Mouse (Mus musculus) frontal cortex, postnatal 14 days (tissue): ENCODE data around the gene Slc25a22.

Experiments used
- DNase-seq, 2 experiments: peaks; one replicate each; pipeline ENCODE4 v3.0.0; 2022; ENCODE audit warnings: low spot score in 2 of 2

Slc25a22 gene

DNA sequence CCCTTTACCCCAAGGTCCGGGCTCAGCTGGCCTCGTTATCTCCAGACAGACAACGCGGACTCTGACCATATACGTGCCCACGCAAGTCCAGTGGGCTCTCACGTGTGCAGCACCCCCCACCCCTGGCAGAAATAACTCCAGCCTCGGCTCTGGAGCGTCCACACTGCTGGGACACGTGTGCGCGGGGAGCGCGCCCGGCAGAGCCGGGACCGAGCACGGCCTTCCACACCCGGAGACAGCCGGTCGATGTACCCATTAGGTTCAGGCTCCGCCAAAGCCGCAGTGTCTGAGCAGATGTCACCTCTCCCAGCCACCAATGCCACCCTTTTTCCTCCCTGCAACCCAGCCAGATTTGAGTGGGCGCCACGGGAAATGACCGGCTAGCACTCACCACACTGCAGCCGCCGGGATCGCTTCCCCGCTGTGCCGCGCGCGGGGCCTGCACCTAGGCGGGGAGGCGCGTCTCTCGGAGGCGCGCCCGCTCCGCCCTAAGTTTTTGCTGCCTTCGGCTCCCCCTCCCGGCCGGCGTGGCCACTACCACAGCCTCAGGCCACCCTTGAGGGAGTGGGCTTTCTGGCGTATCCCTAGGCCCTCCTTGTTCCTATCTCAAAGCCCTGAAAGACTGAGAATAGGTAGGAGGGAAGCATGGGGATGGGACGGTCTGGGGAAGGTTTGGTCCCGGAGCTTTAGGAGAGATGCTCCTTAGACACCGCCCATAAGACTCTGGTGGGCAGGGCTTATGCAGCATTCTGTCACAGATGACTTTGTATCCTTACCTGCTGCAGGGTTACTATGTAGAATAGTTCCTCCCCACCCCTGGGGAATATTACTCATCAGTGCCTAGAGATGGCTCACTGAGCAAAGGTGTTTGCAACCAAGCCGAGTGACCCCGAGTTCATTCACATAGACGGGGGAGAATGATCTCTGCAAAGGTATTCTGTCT, at the start of gene Slc25a22:
TSS of gene Slc25a22 (minus strand) at position 715 of the 943 bp plus-strand sequence.
- peak; percentile 65 to 77 for DNase-seq

DNA sequence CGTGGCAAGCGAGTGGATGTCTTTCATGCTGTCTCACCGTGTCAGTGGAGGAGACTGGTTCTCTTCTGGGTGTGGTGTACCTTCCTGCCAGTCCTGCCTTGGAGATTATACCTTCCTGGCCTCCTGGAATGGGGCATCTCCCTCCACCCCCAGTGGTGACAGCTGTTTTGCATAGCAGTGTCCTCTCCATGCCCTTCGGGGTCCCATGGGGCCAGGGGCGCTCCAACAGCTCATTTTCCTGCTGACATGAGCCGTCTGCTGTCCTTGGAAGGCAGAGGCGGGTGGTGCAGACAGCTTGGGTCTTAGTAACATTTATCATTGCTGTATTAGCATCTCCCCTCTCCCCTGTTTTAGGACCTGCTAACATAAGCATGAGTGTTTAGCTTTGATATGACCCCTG, 49.4 kb upstream of the Slc25a22 start:
- DNase-seq: no peak

DNA sequence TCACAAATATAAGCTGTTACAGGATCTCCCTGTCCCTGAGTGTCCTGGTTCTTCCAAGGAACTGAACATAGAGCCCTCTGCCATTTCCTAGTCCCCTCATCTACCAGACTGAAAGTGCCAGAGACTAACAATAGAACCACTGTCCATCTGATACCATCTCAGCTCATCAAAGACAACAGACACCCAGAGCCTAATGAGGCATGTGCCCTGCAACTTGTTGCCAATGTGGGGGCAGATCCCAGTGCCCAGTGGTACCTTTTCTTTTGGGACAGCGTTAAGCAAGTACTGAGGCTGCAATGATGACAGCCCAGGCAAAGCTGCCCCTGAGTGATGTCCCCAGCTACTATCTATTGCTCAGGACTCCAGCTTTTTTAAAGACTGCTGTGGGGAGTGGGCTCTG, 48.5 kb upstream of the Slc25a22 start:
- DNase-seq: no peak

DNA sequence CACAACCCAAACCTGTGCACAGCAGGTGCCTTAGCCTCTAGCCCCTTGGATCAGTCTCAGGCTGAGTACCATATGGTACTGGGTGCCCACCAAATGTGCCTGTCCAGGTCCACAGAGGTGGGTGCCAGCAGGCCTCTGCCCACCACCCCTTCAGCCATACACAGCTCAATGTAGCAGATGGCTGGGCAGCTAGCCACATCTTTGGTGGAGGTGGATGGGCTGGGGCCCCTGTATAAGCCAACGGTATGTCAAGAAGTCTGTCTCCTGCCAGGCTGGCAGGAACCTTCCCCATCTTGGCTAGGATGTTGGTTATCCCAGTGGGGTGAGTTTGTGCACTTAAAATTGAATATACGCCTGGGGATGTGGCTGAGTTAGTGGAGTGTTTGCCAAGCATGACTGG, 47.9 kb upstream of the Slc25a22 start:
- DNase-seq: no peak

DNA sequence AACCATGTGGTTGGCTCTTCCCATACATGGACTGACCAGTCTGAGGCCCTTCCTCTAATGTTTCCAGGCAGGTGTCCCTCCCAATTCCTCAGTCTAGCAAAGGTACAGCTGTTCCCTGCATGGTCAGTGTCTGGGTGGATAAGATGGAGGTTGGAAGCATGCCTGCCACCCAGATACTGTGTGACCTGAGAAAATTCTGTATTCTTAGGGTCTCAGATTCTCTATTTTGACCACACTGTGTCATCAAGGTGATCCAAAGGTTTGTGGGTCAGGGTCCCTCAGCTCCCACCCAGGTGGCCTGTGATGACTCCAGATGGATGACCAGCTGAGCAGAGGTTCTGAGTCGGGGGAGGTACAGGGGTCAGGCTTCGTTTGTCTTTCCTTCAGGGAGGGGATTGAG, 47.5 kb upstream of the Slc25a22 start:
- DNase-seq: no peak

DNA sequence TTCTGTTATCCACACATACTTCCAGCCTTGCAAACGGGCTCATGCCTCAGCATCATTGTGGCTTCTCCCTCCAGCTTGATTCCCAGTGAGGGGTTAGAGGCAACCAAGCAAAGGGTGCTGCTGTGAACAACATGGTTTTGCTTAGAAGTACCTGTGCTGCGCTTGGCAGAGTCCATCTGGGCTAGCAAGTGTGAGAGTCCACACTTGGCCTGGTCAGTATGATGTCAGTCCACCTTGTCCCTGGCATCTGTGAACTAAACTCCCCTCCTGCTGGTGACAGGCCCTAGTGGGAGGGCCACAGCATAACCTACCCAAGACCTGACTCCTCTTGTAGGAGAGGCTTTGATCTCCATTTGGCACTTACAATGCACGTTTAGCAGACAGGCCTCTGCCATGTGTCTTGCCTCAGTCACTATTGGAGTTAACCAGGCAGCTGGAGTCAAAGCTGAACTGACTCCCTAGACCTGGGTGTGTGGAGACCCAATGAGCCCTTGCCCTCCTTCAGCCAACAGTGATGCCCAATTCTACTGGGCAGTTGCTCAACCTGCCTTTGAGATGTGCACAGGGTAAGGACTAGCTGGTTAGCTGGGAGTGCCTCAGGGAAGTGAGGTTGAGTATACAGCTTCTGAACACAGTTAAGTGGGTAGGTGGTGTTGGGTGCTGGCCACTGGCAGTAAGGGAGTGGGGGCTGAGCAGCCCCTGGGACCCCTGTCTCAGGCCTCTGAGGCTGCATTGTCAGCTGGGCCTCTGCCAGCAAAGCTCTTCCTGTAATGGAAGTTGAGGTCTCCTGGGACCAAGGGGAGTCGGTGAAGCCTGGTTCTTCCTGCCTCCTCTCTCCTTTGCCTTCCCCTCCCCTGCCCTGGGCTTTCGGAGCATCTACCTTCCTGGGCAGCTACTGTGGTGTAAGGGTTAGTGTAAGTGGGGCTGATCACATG, 46.8 kb upstream of the Slc25a22 start:
- no peak for DNase-seq

DNA sequence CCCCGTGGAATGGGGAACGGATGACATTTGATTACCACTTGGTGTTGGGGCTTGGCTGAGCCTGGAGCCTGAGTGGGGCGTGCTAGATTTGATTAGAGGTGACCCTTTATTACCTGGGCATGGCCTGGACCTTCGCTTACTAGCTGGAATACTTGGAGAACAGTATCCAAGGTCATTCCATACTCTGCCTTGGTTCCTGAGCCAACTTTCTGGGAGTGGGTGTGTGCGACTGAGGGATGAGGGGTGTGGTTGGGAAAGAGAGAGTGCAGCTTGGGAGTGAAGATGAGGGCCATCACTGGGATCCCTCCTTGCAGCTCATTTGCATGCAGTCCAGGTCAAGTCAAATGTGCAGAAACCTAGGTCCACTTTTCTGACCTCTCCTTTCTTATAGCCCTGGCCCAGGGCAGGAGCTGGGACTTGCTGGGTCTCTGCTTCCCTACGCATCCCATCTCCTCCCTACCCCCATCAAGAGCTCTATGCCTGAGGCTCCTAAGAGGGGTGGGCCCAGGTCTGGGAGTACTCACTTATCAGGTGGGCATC, 45.5 kb upstream of the Slc25a22 start:
- no peak for DNase-seq

DNA sequence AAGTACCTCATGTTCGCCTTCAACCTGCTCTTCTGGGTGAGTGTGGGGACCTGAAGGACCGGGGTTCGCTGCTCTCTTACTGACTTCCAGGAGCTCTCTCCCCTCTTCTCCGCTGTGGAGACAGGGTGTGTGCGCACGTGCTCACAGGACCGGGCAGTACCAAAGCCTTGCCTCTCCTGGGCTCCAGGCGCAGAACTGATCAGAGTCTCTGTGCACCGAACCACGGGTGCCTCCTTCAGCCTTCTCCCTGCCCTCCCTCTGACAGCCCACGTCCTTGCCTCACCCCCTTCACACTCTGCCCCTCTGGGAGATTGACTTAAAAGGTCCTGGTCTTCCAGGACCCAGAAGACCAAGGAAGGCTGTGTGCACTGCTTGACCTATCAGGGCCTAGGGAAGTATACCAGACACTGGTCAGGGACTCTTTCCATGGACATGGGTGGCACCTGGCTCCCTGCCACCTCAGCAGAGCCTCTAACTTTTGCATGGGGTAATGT, 44.9 kb upstream of the Slc25a22 start:
- no peak for DNase-seq

DNA sequence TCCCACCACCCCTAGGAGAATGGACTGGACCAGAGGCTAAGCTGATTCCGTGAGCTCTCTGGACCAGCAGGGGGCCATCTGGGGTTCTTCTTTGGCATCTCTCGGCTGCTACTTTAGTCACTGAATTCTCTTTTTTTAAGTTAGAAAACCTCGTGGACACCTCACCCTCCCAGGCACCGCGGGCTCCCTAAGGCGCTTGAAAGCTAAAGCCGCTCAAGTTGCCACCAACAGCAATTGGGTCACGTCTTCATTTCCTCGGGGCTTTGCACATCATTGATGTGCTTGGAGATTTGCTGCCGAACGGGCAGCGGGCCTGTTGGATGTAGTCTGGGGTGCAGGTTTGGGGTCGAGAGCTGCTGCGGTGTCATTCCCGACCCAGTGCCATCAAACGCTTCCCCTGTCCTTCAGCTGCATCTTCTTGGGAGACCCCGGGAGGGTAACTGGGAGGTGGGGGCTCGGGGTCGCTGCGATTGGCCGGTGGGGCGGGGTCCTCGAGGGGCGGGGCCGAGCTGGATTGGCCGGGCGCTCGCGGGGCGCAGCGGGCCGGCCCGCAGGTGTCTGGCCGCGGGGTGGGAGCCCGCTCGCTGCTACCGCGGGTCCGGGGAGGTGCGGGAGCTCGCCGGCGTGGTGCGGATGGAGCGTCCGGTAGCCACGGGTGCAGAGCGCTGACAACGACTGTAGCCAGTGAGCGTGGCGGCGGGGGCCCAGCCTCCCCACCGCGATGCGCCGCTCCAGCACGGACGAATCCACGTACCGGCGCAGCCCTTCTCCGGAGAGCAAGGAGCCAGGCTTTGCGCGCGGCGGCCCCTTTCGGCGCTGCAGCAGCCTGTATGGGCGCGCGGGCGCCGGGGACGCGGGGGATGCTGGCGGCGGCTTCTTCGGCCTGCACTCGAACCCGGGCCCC, 44.1 kb upstream of the Slc25a22 start:
- DNase-seq: no peak

DNA sequence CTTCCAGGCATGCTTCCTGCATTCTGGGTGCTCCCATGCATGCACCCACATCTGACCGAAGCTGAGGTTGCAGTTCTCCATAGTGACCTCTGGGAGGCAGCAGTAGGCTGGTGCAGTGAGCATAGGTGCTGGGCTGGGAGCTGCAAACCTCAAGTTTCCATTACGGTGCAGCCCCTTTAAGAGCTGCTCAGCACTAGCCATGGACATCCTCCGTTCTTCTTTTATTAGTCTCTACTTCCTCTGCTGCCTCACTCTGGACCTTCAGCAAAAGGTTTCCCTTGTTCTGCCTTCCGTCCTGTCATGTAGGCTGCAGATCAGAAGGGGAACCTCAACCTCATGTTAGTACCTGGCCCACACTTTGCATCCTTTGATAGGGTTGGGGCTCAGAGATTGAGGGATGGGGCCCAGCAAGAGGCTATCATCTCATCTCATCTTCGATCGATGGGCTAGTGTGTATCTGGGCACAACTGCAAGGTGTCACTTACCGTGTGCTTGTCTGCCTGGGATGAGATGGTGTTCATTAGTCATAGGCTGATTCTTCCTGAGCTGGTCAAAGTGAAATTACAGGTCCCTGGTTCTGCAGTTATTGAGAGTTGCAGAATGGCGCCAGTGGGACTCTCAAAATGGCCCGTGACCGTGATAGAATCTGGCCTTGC, 43.3 kb upstream of the Slc25a22 start:
- peak in 1 of 2 experiments; percentile 57 for DNase-seq

DNA sequence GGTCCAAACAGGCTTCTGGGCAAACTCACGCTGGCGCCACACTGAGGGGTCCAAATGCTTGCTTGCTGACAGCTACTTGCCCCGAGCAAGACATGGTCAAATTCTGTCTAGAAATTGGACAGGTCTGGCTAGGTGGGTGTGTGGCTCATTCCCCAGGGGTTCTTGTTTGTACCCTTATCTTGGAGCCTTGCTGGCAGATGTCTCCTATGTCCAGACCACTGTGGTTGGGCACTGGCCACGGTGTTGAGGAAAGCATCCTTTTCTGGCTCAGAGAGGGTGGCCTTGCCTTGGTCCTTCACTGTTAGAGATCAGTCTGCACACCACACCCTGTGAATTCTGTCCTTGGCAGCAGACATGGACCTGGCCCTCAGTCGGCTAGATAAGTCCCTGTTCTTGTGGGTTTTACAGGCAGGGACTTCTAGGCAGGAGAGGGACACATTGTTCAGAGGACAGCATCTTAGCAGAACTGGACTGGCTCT, 40.6 kb upstream of the Slc25a22 start:
- no peak for DNase-seq

DNA sequence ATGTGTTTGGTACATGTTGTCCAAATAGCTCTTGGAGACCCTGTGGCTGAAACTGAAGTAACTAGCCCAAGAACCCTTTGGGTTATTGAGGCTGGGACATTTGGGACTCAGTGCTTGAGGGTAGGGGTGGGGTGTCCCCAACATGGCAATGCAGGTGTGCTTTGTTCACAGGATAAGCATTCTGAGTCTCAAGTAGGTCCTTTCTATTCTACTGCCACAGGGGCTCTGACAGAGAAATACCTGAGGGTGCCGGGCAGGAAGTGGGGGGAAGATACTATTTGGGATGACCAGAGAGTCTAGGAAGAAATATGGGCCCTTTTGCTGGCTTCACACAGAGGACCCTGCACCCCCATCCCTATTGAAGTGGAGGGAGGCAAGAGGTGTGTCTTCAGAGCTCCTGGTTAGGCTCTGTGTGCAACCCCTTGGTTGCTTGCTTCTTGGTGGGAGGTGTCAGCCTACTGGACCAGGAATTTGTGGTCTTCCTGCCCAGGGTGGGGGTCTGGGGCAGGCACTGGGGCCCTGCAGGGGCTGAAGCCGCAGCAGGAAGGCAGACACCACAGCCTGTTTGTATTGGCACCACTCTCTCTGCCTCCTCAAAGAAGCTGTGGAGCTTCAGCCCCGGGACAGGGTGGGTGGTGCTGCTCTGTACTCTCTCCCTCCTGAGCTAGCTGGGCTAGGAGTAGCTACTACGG, 40.0 kb upstream of the Slc25a22 start:
- DNase-seq: no peak

DNA sequence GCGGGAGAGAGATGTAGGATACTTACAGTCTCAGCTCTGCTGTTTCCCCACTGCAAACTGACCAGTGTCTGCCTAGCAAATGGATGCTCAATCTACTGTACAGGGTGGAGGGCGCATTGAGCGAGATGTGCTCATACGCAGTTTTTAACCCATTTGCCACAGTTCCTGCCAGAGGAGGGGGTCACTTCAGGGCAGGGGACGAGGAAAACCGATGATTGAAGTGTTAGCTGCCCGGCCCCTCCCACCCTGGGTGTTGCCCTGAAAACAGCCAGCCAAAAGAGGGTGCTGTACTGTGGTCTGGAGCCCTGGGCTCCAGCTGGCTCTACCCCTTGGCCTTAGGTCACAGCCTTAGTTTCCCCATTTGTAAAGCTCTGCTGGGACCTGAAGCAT, 39.3 kb upstream of the Slc25a22 start:
- DNase-seq: no peak

DNA sequence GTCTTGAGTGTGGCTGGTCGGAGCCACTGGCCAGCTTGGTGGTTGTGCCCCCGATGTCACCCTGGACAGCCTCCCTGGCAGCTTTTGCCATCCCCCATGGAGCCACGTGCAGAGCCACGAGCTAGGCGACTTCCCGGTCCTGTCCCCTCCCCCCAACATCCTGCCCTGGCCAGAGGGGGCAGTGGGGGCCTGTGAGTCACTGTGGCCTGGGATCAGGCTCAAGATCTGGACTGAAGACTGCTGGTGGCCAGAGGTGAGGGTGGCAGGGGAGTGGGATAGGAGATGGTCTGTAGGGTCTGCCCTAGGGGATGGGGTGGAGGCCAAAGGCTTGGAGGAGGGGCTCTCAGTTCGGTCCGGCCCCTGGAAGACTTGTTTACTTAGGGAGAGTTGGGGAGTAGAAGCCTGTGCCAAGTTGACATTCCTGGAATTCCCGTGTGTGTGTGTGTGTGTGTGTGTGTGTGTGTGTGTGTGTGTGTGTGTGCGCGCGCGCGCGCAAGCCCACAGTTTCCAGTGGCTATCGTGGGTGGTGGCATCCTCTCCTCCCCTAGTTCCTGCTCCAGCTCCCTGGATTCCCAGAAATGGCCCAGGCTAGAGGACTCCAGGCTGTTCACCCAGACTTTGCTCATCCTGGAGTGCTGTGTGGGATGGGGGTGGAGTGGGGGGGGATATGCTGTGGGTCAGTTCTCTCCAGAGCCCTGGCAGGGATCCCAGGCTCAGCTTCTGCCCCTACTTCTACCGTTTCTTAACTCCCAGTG, 38.7 kb upstream of the Slc25a22 start:
- no peak for DNase-seq

DNA sequence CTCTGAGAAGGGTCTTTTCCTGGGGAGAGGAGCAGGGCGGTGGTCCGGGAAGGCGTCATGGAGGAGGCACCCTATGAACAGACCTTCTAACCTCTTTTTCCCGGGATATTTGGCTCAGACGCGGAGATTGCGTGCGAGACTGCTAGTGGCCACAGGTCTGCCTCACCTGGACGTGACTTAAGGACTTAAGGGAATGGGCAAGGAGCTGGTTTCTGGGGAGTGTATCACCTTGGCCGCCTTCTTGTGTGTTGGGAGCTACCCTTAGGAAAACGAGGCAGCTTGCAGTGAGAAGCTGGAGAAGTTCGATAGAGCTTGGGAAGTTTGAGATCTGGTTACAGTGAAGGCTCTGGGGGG, 38.1 kb upstream of the Slc25a22 start:
- DNase-seq: no peak

DNA sequence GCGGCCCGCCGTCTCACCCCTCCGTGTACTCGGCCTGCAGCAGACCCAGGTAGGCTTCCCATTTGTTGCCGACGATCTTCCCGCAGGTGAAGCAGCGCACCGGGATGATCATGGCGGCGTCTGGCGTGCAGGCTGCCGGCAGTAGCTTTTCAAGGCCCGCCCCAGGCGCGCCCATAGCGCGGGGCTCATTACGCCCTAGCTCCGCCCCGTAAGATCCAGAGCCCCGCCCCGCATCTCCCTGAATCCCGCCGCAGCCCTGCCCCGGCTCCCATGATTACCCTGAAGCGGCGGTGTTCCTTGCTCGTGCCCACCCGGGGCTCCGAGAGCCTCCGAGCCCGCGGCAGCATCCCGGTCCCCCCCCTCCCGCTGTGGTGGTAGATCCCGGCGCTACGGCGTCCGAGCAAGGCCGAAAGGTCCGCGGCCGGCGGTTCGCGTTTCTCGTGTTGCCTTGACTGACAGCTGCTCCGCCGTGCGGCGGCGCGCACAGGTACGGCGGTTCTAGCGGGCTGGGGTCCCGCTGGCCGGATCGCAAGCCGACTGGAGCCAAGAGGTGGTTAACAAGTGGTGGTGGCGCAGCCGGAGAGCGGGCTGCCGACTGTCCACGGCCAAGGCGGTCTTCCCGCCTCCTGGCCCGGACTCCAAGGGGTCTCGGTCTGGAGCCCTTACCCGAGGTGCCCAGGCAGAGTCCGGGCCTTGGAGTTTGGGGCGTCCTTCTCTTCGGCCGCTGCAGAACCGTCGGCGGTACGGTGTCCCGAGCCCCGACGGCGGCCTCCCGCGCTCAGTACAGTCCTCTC, 37.5 kb upstream of the Slc25a22 start, which contains the start of the genes Polr2l and Tspan4:
TSS of gene Polr2l (minus strand) at position 122 of the 794 bp plus-strand sequence.
TSS of gene Tspan4 (plus strand) at position 230 of the 794 bp plus-strand sequence.
- DNase-seq: peak; percentile 72 to 78

DNA sequence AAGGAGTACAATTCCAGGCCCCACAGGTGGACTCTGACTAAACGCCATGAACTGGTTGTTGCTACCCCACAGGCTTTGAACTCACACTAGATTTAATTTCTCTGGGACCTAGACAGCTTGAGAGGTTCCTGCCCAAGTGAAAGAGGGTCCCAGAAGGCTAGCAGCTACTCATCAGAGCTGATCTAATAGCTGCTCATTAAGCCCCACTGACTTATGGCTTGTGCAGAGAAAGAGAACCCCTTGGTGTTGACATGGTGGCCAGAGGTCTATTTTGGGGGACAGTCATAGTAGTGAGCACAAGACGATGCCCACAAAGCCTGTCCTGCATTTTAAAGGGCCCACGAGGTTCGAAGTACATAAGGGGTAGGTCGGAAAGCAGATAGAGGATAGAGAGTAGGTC, 36.5 kb upstream of the Slc25a22 start:
- DNase-seq: no peak

DNA sequence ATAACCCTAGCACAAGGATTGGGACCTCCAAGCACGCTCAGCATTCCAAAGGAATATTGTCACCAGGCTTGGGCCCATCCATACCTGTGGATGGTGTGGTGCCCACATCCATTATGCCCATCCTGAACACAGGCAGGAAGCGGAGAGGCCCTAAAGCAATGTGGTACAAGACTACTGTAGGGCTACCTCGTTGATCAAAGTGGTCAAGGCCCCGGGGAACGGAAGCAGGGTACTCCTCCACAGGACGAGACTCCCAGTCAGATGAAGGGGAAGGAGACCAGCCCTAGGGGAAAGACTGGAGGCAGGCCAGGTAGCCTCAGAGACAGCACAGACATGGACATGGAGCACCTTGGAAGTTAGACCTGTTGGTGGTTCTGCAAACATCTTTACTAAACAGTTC, 35.1 kb upstream of the Slc25a22 start:
- DNase-seq: no peak
